Mouse (Mus musculus) midbrain, embryonic 16.5 days (tissue): ENCODE results near the gene Arih1. TPM values are rescaled to one million over a fixed set of nuclear protein-coding genes. Genes with fewer than 3 reads are reported as not detected.
"Not testable (repeated sequence)": the region's sequence is repeated elsewhere in the genome, so short reads cannot be mapped to it uniquely, and the experiment has no call there.

Experiments
- ATAC-seq: fragments of 200-750 bp; cut with Nextera tagmentation; 2 replicates; pipeline ENCODE4 v1.8.0; 2017; ENCODE audit warnings: moderate TSS enrichment
- H3K27ac ChIP-seq: fragments of 300-500 bp; sonication (generic); 2 replicates; pipeline ENCODE4 v1.5.1; 2014; ENCODE audit warnings: mild to moderate bottlenecking, low read length, mixed read lengths
- H3K27me3 ChIP-seq: fragments of 300-500 bp; sonication (generic); 2 replicates; pipeline ENCODE4 v1.6.1; 2014; ENCODE audit warnings: low read depth, low read length, mixed read lengths; ENCODE audit not compliant: control insufficient read depth, insufficient read depth
- H3K36me3 ChIP-seq: fragments of 300-500 bp; sonication (generic); 2 replicates; pipeline ENCODE4 v1.6.1; 2014; ENCODE audit warnings: mild to moderate bottlenecking, low read length, moderate library complexity, mixed read lengths; ENCODE audit not compliant: control insufficient read depth, insufficient read depth
- H3K4me1 ChIP-seq: fragments of 300-500 bp; sonication (generic); 2 replicates; pipeline ENCODE4 v1.6.1; 2014; ENCODE audit warnings: mild to moderate bottlenecking, low read length, mixed read lengths; ENCODE audit not compliant: control insufficient read depth, insufficient read depth
- H3K4me2 ChIP-seq: fragments of 300-500 bp; sonication (generic); 2 replicates; pipeline ENCODE4 v1.6.1; 2014; ENCODE audit warnings: mild to moderate bottlenecking, low read length, mixed read lengths
- H3K4me3 ChIP-seq: fragments of 300-500 bp; sonication (generic); 2 replicates; pipeline ENCODE4 v1.5.1; 2014; ENCODE audit warnings: low read depth, mild to moderate bottlenecking, low read length, moderate library complexity, mixed read lengths
- H3K9ac ChIP-seq: fragments of 300-500 bp; sonication (generic); 2 replicates; pipeline ENCODE4 v1.6.1; 2014; ENCODE audit warnings: low read depth, low read length, mixed read lengths
- H3K9me3 ChIP-seq: fragments of 300-500 bp; sonication (generic); replicated peaks from 2 replicates; pipeline ENCODE4 v1.6.1; 2014; ENCODE audit warnings: mild to moderate bottlenecking, low read length, mixed read lengths; ENCODE audit not compliant: control insufficient read depth, poor library complexity, severe bottlenecking
- WGBS: fragments of 180-500 bp; shearing (Covaris S2); extraction: QIAGEN DNeasy Blood & Tissue Kit; methylation state at CpG from one replicate; pipeline ENCODE4 v1.1.7; 2014; 5-methylcytosine and 5-hydroxymethylcytosine counted together
- polyA plus RNA-seq: library from polyadenylated mRNA; unstranded; fragments of >200 nt; fragmentation: Nextera tagmentation; extraction: Ambion mirVana; gene quantifications from 2 replicates; pipeline ENCODE4 v1.2.1, GENCODE M21; 2015

The Arih1 gene
- polyA plus RNA-seq, 1 experiment from 2014 or later = 14.3 TPM

DNA sequence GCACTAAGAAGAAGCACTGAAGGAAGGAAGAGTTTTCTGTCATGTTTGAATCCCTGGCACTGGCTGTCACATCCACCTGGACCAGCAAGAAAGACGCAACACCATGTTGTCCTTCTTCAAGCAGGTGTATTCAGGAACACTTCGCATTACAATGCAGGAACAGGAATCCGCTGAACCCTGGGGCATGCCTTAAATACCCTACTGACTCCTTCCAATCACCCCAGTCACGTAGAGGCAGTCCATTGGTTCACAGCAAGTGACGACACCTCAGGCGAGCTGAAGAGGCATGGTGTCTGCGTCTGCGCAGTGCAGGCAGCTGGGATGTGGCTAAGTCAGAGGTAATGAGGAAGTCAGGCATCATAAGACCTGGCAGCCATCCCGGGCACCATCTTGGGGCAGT, 116.8 kb downstream of the Arih1 start:
- H3K4me1 ChIP-seq = no peaks in the 10 kb centered on the region
- no peak for ATAC-seq
- H3K9me3 ChIP-seq = no peaks in the 10 kb centered on the region; the same call in 1 of the 2 replicates
- no peaks in the 10 kb centered on the region for H3K27me3 ChIP-seq
- no peaks in the 10 kb centered on the region for H3K36me3 ChIP-seq
- 95% methylated on average over 9 of the region's 9 CpGs for WGBS
- no peak overlapping the region for H3K4me3 ChIP-seq
- H3K4me2 ChIP-seq = no peak overlapping the region
- H3K27ac ChIP-seq = no peak overlapping the region
- no peak overlapping the region for H3K9ac ChIP-seq

- Histone ChIP-seq H3K36me3 (no peaks in the 10 kb centered on the region), H3K9ac (no peak overlapping the region), H3K9me3 (no peaks in the 10 kb centered on the region; the same call in 1 of the 2 replicates), H3K4me1 (no peaks in the 10 kb centered on the region), H3K4me2 (no peak overlapping the region), H3K27ac (no peak overlapping the region), H3K27me3 (no peaks in the 10 kb centered on the region), H3K4me3 (no peak overlapping the region)
- 79% methylated on average over 5 of the region's 5 CpGs for WGBS
- ATAC-seq = no peak
Observed at GRCm38 (mm10) chr9:59369220-59369619, 117.2 kb downstream of the Arih1 start.

DNA sequence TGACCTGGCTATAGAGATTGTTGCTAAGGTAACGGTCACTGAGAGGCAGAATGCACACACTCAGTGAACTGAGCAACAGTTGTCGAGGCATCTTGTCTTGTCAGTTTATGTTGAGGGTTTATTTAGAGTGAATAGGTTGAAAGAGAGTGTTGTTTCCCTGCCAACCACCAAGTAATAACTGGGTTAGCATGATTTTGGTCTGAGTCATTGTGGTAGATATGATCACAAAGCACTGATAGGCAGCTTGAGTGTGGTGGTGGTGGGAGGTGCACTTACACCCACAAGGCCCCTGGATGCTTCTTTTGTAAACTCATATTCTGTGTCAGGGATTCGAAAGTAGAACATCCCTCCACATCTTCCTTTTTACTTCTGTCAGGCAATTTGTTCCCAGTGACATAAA, 125.9 kb downstream of the Arih1 start:
- H3K4me3 ChIP-seq, H3K9me3 ChIP-seq, ATAC-seq, H3K27ac ChIP-seq, H3K36me3 ChIP-seq, H3K4me1 ChIP-seq, H3K9ac ChIP-seq, H3K4me2 ChIP-seq, H3K27me3 ChIP-seq: not testable (repeated sequence)
- 80% methylated on average over 1 of the region's 3 CpGs for WGBS

DNA sequence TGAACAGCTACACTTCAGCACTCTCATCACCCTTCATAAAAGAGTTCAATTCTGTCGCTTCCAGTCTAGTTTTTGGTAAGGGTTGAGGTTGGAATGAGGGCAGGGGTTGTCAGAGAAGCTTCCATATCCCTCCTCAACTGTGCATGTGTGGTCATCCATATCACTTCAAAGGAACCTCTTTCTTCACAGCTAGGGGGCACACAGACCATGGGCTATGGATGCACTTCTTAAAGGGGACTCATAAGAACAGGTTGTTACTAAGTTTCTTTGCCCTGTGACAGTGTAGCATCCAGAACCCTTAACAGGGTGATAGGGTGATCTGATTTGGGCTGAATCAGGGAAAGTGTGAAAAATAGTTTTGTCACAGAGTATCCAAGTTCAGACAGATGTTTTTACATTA, 128.4 kb downstream of the Arih1 start:
- WGBS = 52% methylated on average over 1 of the region's 1 CpGs
- not testable (repeated sequence) for H3K9ac ChIP-seq, ATAC-seq, H3K9me3 ChIP-seq, H3K27me3 ChIP-seq, H3K4me2 ChIP-seq, H3K27ac ChIP-seq, H3K36me3 ChIP-seq, H3K4me1 ChIP-seq, H3K4me3 ChIP-seq

DNA sequence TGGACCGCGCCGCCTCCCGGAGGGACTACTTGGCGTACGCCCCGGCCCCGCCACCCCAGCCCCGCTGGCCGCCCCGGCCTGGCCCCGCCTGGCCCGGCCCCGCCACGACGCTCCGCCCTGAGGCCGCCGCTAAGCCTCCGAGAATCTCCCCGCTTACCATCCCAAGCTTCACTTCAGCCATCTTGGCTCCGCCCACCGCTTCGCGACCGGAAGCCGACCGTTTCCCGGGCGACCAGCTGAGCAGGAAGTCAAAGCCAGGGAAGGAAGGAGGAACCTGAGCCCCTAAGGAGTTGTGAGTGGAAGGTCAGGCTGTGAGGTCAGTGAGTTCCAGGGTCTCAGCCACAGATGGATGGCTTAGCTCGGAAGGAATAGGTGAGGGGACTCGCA, 133.2 kb downstream of the Arih1 start, which contains the start of gene Bbs4:
Gene Bbs4, minus strand, starts transcription at position 256 of the 387 bp plus-strand sequence.
- H3K9me3 ChIP-seq = no peaks in the 10 kb centered on the region
- H3K4me2 ChIP-seq = peak within 1 kb of the TSS; percentile 48
- WGBS = under 1% methylated on average over 32 of the region's 32 CpGs

DNA sequence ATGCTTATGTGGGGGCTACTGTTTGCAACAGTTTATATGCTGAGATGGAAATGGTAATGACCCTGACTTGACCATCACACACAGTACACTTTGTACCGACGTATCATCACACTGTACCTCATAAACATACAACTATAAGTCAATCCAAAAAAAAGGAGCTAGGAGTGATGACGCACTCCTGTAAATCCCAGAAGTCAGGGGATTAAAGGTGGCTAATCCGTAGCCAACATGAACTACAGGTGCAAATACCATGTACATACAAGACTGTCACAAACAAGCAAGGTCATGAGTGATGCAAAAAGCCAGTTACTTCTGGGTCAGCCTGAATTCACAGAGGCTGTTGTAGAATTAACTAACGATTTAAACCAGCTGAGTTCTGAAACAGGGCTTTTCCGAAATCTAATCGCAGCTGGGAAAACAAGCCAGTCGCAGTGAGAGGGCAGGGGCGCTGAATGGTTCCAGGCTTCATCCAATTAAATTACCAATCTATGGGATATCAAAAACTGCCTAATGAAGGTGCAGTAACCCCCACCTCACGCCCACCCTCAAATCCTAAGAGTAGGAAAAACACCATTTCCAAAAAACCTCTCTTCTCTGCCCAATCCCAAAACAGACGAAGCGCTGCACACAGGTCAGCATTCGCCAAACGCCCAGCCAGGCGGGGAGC, 133.7 kb downstream of the Arih1 start:
- H3K27me3 ChIP-seq = no peaks in the 10 kb centered on the region
- peak overlapping the region; percentile 98 for H3K4me3 ChIP-seq
- H3K4me1 ChIP-seq = peaks cover 12% of the 10 kb centered on the region
- H3K4me2 ChIP-seq = peak overlapping the region; percentile 48
- peak; percentile 36; the same call in 1 of the 2 replicates for ATAC-seq
- peak overlapping the region; percentile 97 for H3K9ac ChIP-seq
- no peaks in the 10 kb centered on the region for H3K9me3 ChIP-seq
- 7% methylated on average over 15 of the region's 15 CpGs for WGBS
- peak overlapping the region; percentile 91 for H3K27ac ChIP-seq
- no peaks in the 10 kb centered on the region for H3K36me3 ChIP-seq

More for the DNA sequence above, 133.2 kb downstream of the Arih1 start, which contains the start of gene Bbs4:
- Histone ChIP-seq H3K9ac (peak within 1 kb of the TSS; percentile 97), H3K27ac (peak within 1 kb of the TSS; percentile 91), H3K27me3 (no peaks in the 10 kb centered on the region), H3K36me3 (no peaks in the 10 kb centered on the region), H3K4me3 (peak within 1 kb of the TSS; percentile 98), H3K4me1 (peaks cover 12% of the 10 kb centered on the region)
- ATAC-seq = peak; percentile 95

GRCm38 (mm10) chr9:59346176-59346575, 140.2 kb downstream of the Arih1 start:
- 80% methylated on average over 2 of the region's 2 CpGs for WGBS
- peaks cover 13% of the 10 kb centered on the region for H3K36me3 ChIP-seq
- no peak overlapping the region for H3K4me3 ChIP-seq
- no peak overlapping the region for H3K9ac ChIP-seq
- H3K4me1 ChIP-seq = no peaks in the 10 kb centered on the region
- no peaks in the 10 kb centered on the region for H3K9me3 ChIP-seq
- no peak for ATAC-seq
- no peak overlapping the region for H3K27ac ChIP-seq
- H3K27me3 ChIP-seq = no peaks in the 10 kb centered on the region
- H3K4me2 ChIP-seq = no peak overlapping the region

DNA sequence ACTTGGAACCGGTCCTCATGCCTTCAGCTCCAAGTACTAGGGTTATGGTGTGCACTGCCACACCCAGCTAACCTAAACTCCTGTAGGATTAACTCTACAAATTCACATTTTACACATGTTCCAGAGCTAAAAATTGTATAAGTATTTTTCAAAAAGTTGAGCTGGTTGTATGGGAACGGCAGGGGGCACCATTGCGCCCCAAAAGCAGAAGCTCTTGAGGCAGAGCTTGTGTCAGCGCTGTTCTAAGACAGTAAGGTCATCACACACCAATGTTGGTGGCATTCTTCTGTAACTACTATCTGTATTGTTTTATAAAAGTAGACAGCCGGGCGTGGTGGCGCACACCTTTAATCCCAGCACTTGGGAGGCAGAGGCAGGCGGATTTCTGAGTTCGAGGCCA, 146.4 kb downstream of the Arih1 start:
- H3K27ac ChIP-seq = no peak overlapping the region
- H3K4me3 ChIP-seq = no peak overlapping the region
- WGBS = 90% methylated on average over 9 of the region's 9 CpGs
- H3K27me3 ChIP-seq = no peaks in the 10 kb centered on the region
- no peak overlapping the region for H3K9ac ChIP-seq
- H3K36me3 ChIP-seq = peaks cover 31% of the 10 kb centered on the region
- no peaks in the 10 kb centered on the region for H3K9me3 ChIP-seq
- no peak for ATAC-seq
- no peaks in the 10 kb centered on the region for H3K4me1 ChIP-seq
- H3K4me2 ChIP-seq = no peak overlapping the region

DNA sequence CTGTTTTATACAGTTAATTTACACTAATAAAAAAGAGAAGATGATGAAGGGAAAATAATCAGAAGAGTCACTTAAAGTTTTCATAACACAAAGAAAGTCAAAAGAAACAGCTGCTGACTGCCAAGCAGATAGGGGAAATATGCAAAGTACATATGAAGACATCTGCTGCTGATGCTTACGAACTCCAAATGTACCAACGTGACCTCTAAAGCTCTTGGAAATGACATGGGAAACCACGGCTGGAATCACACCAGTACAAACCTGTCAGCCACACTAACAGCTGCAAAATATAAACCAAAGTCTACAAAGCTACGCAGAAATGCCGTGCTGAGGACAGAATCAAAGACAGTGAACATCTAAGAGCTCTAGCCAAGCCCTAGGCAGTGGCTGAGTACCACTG, 147.3 kb downstream of the Arih1 start:
- Histone ChIP-seq H3K27me3 (no peaks in the 10 kb centered on the region), H3K9ac (no peak overlapping the region), H3K4me3 (no peak overlapping the region), H3K4me2 (no peak overlapping the region), H3K4me1 (no peaks in the 10 kb centered on the region), H3K9me3 (no peaks in the 10 kb centered on the region), H3K27ac (no peak overlapping the region), H3K36me3 (peaks cover 31% of the 10 kb centered on the region)
- ATAC-seq = no peak
- 89% methylated on average over 5 of the region's 5 CpGs for WGBS
